Mouse (Mus musculus) heart, adult 2 months (tissue): Measurements from ENCODE around the gene Ccr1. TPM values are rescaled to one million over a fixed set of nuclear protein-coding genes. Genes with fewer than 3 reads are reported as not detected.

Experiments used
- DNase-seq, 2 experiments: peaks; one replicate each; pipeline ENCODE4 v3.0.0; 2021
- H3K27ac ChIP-seq: fragments of 200-600 bp; 2 replicates; pipeline ENCODE4 v1.8.1; 2022
- H3K27me3 ChIP-seq: fragments of 200-500 bp; 2 replicates; pipeline ENCODE4 v1.6.1; 2012; ENCODE audit warnings: mild to moderate bottlenecking, low read length, inconsistent platforms, mixed read lengths; ENCODE audit not compliant: control insufficient read depth, insufficient read depth
- H3K36me3 ChIP-seq: fragments of 200-500 bp; 2 replicates; pipeline ENCODE4 v1.6.1; 2012; ENCODE audit warnings: low read length, inconsistent platforms; ENCODE audit not compliant: control insufficient read depth, insufficient read depth
- H3K4me1 ChIP-seq: fragments of 200-500 bp; 2 replicates; pipeline ENCODE4 v1.6.1; 2011; ENCODE audit warnings: low read length; ENCODE audit not compliant: control insufficient read depth, insufficient read depth
- H3K4me3 ChIP-seq: fragments of 200-600 bp; 2 replicates; pipeline ENCODE4 v1.8.1; 2022
- H3K79me2 ChIP-seq: fragments of 200-500 bp; replicated peaks from 2 replicates; pipeline ENCODE4 v1.6.1; 2012; ENCODE audit warnings: mild to moderate bottlenecking, inconsistent platforms, low read length, moderate library complexity, mixed read lengths; ENCODE audit not compliant: control insufficient read depth, insufficient read depth
- H3K9ac ChIP-seq: fragments of 200-500 bp; 2 replicates; pipeline ENCODE4 v1.6.1; 2012; ENCODE audit warnings: low read depth, mild to moderate bottlenecking, control low read depth, inconsistent platforms, low read length, mixed read lengths
- CTCF ChIP-seq: fragments of 200-600 bp; IDR thresholded peaks from 2 replicates; pipeline ENCODE4 v1.8.1; 2022; ENCODE audit warnings: antibody characterized with exemption, mild to moderate bottlenecking, moderate library complexity
- EP300 ChIP-seq: fragments of 200-500 bp; IDR thresholded peaks from 2 replicates; pipeline ENCODE4 v1.6.1; 2011; ENCODE audit warnings: low read depth, low read length, control low read depth; ENCODE audit not compliant: insufficient read depth
- POLR2A ChIP-seq: fragments of 200-500 bp; IDR thresholded peaks from 2 replicates; pipeline ENCODE4 v1.6.1; 2011; ENCODE audit warnings: mild to moderate bottlenecking, low read depth, low read length, control low read depth; ENCODE audit not compliant: insufficient read depth
- WGBS: fragments of 180-500 bp; shearing (Covaris S2); methylation state at CpG from one replicate; pipeline ENCODE4 v1.1.7; 2018; 5-methylcytosine and 5-hydroxymethylcytosine counted together
- intact Hi-C: fragments of 180-260 bp; cut with DNase I; formaldehyde crosslinking; loops from one replicate; pipeline ENCODE4 v1.15.1; 2025
- polyA plus RNA-seq: library from polyadenylated mRNA; depleted of rRNA; stranded (reverse); fragments of >200 nt; gene quantifications from 2 replicates; pipeline ENCODE4 v1.2.3, GENCODE M21; 2012
- total RNA-seq, 2 experiments: library from RNA; stranded (reverse); gene quantifications; 2 replicates each; pipeline ENCODE4 v1.2.3; 2021

Ccr1 gene
- total and polyA plus RNA-seq, 3 experiments: 0.48 to 0.96 (median 0.89) TPM

GRCm38 (mm10) chr9:123937989-123938388, 30.5 kb downstream of the Ccr1 start:
- Histone ChIP-seq H3K27me3 (no peaks in the 10 kb centered on the region), H3K9ac (no peak overlapping the region), H3K4me3 (no peak overlapping the region), H3K36me3 (no peaks in the 10 kb centered on the region), H3K27ac (no peak overlapping the region), H3K79me2 (no peaks in the 10 kb centered on the region), H3K4me1 (peaks cover 1% of the 10 kb centered on the region; the same call in 1 of the 2 replicates)
- TF ChIP-seq EP300: no peak
- 91% methylated on average over 2 of the region's 2 CpGs for WGBS
- intact Hi-C loops: no loop called here
- DNase-seq: no peak

- Histone ChIP-seq H3K79me2 (no peaks in the 10 kb centered on the region), H3K4me1 (peaks cover 1% of the 10 kb centered on the region), H3K36me3 (no peaks in the 10 kb centered on the region), H3K27ac (no peak overlapping the region), H3K4me3 (no peak overlapping the region), H3K9ac (no peak overlapping the region), H3K27me3 (no peaks in the 10 kb centered on the region)
- intact Hi-C loops: no loop called here
- no peak for DNase-seq
- no peak for TF ChIP-seq POLR2A
- no peak for TF ChIP-seq EP300
- TF ChIP-seq CTCF: no peak
- 83% methylated on average over 9 of the region's 9 CpGs for WGBS
These were observed 31.8 kb downstream of the Ccr1 start for GRCm38 (mm10) chr9:123936604-123937280.

GRCm38 (mm10) chr9:123935776-123936175, 32.7 kb downstream of the Ccr1 start:
- 90% methylated on average over 5 of the region's 5 CpGs for WGBS
- peaks cover 1% of the 10 kb centered on the region; the same call in 1 of the 2 replicates for H3K4me1 ChIP-seq
- no peaks in the 10 kb centered on the region for H3K36me3 ChIP-seq
- no peak for TF ChIP-seq POLR2A
- no peak for TF ChIP-seq CTCF
- TF ChIP-seq EP300: no peak
- intact Hi-C loops: no loop called here
- H3K9ac ChIP-seq: no peak overlapping the region
- H3K27ac ChIP-seq: no peak overlapping the region
- H3K27me3 ChIP-seq: no peaks in the 10 kb centered on the region
- DNase-seq: no peak
- H3K79me2 ChIP-seq: no peaks in the 10 kb centered on the region
- H3K4me3 ChIP-seq: no peak overlapping the region

DNA sequence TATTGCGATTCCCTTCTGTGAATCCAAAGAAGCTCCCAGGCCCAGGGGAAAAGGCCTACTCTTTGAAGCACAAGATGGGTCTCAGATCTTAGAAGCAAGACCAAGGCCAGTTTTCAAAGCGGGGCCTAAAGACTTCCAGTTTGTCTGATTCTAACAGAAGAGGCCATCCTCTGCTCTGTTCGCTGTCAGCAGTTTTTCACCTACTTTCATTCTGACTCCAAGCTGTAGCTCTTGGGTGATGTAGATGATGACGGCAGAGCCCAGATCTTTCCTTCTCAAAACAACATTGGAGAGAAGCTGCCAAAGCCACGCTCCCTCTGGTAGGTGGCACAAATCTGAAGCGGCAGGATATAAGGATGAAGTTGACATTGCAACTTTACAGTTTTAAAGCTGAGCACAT, 33.1 kb downstream of the Ccr1 start:
- H3K4me3 ChIP-seq: no peak overlapping the region
- no peak for DNase-seq
- no peak overlapping the region for H3K27ac ChIP-seq
- no peaks in the 10 kb centered on the region for H3K79me2 ChIP-seq
- no peaks in the 10 kb centered on the region; the same call in 1 of the 2 replicates for H3K4me1 ChIP-seq
- WGBS: 85% methylated on average over 6 of the region's 6 CpGs
- intact Hi-C loops: no loop called here
- H3K27me3 ChIP-seq: no peaks in the 10 kb centered on the region
- no peaks in the 10 kb centered on the region for H3K36me3 ChIP-seq
- H3K9ac ChIP-seq: no peak overlapping the region
- TF ChIP-seq CTCF: no peak
- TF ChIP-seq EP300: no peak
- no peak for TF ChIP-seq POLR2A

- Histone ChIP-seq H3K4me3 (no peak overlapping the region), H3K27ac (no peak overlapping the region), H3K4me1 (peaks cover 2% of the 10 kb centered on the region), H3K36me3 (no peaks in the 10 kb centered on the region), H3K27me3 (no peaks in the 10 kb centered on the region), H3K9ac (no peak overlapping the region), H3K79me2 (no peaks in the 10 kb centered on the region)
- intact Hi-C loops: no loop called here
- DNase-seq: no peak
- TF ChIP-seq EP300 (no peak), CTCF (no peak), POLR2A (no peak)
- 93% methylated on average over 5 of the region's 5 CpGs for WGBS
These were observed 34.6 kb downstream of the Ccr1 start for GRCm38 (mm10) chr9:123933716-123934445.
